Mouse (Mus musculus): ENCODE measurements around the gene Cdh1.
"Not testable (repeated sequence)": the region's sequence is repeated elsewhere in the genome, so short reads cannot be mapped to it uniquely, and the experiment has no call there.

DNA sequence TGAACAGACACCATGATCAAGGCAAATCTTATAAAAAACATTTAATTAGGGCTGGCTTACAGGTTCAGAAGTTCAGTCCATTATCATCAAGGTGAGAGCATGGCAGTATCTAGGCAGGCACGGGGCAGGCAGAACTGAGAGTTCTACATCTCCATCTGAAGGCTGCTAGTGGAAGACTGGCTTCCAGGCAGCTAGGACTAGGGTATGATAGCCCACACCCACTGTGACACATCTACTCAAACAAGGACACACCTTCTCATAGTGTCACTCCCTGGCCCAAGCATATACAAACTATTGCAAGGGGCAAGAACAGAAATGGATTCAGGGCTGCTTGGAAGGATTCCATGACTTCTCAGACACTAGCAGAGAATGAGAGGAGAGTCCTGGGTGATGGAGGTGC, 31.0 kb upstream of the Cdh1 start:
- TF ChIP-seq CTCF (IDR thresholded peaks at IDR 0.05; ENCODE audit: low read depth, low read length); POLR2A (IDR thresholded peaks at IDR 0.05; ENCODE audit: insufficient read depth, low read length): not testable (repeated sequence)

All from ES-Bruce4 (cell line).